Mouse (Mus musculus) splenic B cell, adult 2 months (primary cell): ENCODE data around the gene Shank2.
A peak's percentile ranks its signal among the peaks of the same experiment; 100 is the strongest.

Experiments
- DNase-seq: peaks from one replicate; pipeline ENCODE4 v3.0.0-alpha.2; 2011; ENCODE audit warnings: low read depth, low spot score
- H3K27me3 ChIP-seq: 2 replicates; pipeline ENCODE4 v1.6.1; 2012; ENCODE audit warnings: mild to moderate bottlenecking, low read length, moderate library complexity, mixed read lengths; ENCODE audit not compliant: control insufficient read depth, poor library complexity, insufficient read depth, severe bottlenecking
- H3K36me3 ChIP-seq: 2 replicates; pipeline ENCODE4 v1.6.1; 2012; ENCODE audit warnings: mild to moderate bottlenecking, low read length, moderate library complexity, mixed read lengths; ENCODE audit not compliant: control insufficient read depth, poor library complexity, insufficient read depth, severe bottlenecking

Gene Shank2

DNA sequence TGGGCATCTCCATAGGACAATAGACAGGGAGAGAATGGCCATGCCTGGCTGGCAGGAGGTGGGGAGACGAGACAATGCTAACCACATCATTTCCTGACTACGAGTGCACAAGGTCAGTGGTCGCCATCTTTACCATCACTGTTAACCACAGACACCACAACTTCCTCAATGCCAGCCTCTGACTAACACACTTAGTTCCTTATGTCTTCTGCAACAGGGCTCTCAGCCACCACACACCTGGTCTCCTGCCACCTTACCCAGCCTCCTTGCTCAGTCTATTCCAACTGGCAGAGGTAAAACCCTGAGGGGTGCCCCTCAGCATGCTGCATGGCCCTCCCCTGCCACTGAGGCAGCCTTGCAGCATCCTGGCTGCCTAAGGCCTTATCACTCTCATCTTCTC lies 445.4 kb downstream of the Shank2 start:
- DNase-seq = peak; percentile 84
- Histone ChIP-seq H3K36me3 (no peaks in the 10 kb centered on the region), H3K27me3 (no peaks in the 10 kb centered on the region)

DNA sequence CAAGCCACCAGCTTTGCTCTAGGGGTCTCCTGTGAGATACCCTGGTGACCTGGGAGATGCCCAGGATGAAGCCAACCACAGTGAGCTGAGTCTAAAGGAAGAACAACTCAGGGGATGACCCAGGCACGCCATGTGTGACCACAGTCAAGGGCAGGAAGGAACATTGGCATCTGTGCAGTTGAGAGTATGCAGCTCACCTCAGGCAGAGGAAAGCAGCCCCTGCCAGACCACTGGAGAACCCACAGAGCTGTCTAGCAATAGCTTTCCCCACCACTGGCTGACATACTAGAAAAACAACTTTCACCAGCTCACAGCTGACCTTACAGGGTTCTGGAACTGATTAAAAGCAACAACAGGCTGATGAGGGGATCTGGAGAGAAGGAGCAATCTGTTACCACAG lies 446.5 kb downstream of the Shank2 start:
- DNase-seq = no peak
- H3K36me3 ChIP-seq = no peaks in the 10 kb centered on the region
- H3K27me3 ChIP-seq = no peaks in the 10 kb centered on the region

DNA sequence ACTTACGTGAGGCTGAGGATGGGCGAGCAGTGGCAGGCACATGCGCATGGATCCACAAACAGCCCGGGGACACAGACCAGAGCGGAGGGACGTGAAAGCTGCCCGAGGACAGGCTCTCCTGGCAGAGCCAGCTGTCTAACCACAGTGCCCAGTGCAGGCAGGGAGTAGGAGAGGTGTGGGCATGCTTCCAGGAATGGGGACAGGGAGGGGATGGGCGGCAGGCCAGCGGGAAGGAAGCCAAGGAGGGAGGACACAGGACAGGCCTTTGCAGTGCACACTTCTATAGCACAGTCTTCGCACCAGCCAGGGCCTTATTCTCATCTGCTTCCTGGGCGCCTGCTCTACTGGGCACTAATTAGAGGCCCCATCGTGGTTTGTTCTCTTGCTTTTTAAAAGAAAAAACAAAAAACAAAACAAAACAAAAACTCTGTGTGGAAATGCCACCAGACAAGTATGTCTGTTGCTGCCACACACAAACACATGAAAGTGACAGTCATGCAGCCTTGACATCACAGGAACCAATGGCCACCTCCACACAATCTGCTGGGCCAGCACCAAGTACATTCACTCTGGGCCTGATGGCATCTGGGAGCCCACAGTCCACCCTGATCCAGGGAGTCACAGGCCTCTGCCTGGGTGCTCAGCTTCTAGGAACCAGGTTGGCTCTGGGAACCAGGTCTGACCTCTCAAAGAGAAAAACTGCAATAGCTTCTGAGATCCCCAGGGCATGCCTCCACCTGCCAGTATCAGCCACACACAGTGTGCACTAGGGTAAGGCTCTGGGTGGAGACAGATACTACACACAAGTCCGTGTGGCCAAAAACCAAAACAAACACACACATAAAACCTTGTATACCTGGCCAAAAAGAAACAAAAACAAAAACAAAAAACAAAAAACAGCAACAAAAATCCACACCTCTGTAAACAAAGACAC lies 448.2 kb downstream of the Shank2 start:
- no peak for DNase-seq
- Histone ChIP-seq H3K27me3 (no peaks in the 10 kb centered on the region; the same call in 1 of the 2 replicates), H3K36me3 (no peaks in the 10 kb centered on the region)

DNA sequence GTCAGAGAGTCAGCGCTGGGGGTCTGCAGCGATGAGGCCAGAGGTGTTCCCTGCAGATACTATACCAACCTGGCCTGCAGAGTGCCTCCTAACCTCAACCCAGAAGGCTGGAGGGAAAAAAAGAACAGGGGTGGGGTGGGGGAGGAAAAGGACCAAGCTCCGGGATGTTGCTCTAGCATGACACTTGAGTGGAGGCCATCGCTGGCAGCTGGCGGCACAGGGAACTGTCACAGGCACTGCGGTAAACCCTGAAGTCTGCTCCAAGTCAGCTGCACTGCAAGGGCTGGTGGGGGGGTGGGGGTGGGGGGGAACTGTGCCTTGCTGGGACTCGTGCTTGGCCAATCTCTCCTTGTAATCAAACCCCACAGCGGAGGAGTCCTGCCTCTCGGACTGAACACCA lies 448.9 kb downstream of the Shank2 start:
- no peak for DNase-seq

DNA sequence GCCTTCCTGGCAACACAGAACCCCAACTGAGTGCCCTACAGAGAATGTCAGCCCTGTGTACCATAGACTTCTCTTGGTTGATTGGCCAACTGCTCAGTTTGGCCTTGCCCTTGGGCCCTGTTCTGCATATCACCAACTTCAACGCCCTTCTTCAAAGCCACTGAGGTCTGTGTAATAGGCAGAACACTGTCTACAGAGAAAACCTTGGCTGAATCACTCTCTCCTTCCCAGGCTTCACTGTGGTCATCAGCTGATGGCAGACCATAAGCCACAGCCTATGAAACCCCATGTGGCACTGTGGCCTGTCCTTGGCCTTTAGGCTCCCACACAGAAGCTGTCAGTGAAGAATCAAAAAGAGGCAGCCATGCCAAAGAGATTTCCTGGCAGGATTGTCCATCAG lies 457.2 kb downstream of the Shank2 start:
- DNase-seq = no peak
- Histone ChIP-seq H3K27me3 (no peaks in the 10 kb centered on the region; the same call in 1 of the 2 replicates), H3K36me3 (no peaks in the 10 kb centered on the region)

More for the DNA sequence above, 448.9 kb downstream of the Shank2 start:
- no peaks in the 10 kb centered on the region for H3K36me3 ChIP-seq
- H3K27me3 ChIP-seq = no peaks in the 10 kb centered on the region; the same call in 1 of the 2 replicates

DNA sequence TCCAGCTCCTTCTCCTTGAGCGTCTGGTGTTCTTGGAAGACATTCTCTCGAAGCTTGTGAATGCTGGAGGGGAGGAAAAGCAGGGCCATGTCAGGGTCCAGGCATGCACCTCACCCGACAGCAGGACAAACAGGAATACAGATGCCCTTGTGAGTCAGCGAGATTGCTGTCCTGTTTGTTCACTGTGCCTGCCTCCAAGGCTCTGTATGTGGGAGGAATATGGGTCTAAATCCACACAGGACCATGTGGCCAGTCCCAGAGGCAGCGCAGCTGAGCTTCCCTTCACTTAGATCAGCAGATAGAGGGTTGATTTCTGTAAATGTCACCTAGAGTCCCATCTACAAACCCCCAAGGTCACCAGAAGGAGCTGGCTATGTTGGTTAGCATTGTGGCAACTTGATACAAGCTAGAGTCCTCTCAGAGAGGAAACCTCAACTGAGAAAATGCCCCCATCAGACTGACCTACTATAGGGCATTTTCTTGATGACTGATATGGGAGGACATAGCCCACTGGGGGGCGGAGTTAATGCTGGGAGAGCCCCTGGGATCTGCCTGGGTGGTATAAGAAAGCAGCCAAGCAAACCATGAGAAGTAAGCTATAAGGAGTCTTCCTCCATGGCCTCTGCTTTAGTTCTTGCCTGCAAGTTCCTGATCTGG lies 459.6 kb downstream of the Shank2 start:
- H3K27me3 ChIP-seq = no peaks in the 10 kb centered on the region
- DNase-seq = no peak
- H3K36me3 ChIP-seq = no peaks in the 10 kb centered on the region

DNA sequence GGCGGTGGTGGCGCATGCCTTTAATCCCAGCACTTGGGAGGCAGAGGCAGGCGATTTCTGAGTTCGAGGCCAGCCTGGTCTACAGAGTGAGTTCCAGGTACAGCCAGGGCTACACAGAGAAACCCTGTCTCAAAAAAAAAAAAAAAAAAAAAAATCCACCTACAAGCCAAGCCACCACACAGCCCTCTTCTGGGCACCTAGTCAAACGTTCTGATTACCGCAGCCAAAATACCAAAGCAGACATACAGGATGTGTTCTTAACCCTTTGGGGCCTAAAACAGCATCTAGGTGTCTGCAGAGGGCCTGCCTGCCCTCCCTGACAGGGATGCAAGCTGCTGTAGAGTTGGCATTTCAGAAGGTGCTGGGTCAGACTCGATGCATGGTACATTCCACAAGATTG lies 460.8 kb downstream of the Shank2 start:
- DNase-seq = no peak
- Histone ChIP-seq H3K36me3 (no peaks in the 10 kb centered on the region), H3K27me3 (no peaks in the 10 kb centered on the region)

DNA sequence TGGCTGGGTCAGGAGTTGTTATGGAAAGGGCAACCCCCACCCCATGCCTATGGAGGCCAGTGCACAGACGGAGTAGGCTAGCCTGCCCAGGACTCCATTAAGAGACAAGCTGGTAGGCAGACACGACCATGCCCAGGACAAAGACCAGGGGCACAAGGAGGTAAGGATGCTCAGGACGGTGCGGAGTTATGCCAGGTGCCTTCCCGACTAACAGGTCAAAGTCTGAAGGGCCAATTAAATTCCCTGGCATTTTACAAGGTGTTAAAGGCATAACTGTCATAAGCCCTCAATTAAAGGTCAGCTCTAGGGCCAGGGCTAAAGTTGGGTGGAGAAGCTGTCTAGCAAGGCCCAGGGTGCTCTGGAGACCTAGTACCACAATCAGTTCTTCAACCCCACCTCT lies 467.0 kb downstream of the Shank2 start:
- H3K27me3 ChIP-seq = no peaks in the 10 kb centered on the region
- no peaks in the 10 kb centered on the region for H3K36me3 ChIP-seq

DNA sequence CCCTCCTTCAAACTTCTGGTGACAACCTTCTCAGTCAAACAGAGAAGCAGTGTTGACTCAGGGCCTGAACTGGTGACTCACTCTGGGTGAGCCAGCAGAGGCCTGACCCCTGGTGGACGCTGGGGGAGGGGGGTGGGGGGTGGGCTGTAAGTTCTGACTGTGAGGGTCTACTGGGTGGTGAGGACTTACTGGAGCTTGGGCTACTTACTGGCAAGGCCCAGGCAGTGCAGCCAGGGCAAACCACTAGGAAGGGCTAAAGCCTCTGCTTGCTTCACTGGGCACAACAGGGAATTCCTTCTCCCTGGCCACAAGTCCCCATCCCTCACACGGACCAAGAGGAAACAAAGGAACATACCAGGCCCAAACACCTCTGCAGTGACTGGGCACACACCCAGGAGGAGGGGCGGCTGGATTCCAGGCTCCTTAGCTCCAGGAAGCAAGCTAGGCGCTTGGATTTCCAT lies 467.5 kb downstream of the Shank2 start:
- no peak for DNase-seq
- no peaks in the 10 kb centered on the region for H3K36me3 ChIP-seq

More for the DNA sequence above, 467.0 kb downstream of the Shank2 start:
- no peak for DNase-seq

DNA sequence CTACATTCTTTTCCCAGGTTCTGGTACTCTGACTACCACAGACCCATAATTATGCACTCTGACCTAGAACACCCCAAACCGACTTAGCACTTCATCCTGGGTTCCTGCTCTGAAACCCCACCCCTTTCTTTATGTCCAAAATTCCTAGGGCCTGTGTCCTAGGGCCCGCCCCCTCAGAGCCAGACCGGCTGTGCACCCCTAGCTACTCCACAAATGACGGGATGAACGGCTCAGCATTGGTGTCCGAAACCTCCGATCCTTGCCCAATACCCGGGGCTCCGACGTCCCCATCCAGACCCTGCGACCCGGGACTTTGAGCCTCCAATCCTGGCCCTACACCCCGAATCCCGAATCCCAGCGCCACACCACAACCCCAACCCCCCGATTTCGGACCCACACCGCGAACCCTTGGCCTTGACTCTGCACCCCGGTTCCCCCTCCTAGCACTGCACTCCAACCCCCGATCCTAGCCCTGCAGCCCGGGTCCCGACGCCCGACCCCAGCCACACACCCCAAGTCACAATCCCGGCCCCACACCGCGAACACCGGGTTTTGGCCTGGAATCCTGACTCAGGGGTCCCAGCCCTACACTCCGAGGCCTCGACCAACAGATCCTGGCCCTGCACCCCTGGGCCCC lies 468.3 kb downstream of the Shank2 start:
- no peak for DNase-seq

More for the DNA sequence above, 467.5 kb downstream of the Shank2 start:
- no peaks in the 10 kb centered on the region for H3K27me3 ChIP-seq

DNA sequence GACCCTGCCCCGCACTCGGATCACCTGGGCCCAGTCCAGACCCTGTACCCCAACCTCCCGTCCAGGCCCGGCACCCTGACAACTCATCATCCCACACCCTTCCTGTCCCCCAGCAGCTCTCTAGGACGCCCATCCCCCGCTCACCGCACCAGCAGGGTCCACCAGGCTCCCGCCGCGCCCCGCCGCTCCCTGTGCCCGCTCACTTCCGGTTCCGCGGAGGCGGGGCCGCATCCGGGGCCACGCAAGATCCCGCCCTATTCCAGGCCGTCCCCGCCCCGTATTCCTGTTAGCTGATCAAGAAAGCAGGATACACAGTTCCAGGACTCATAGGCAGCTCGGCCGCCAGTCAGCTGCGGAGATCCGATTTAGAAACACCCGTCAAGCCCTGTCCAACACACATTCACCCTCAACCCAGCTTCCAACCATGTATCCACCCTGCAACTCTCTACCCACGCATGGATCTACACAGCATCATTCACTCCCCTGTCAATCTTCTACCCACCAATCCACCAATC lies 468.9 kb downstream of the Shank2 start, which contains the start of gene Cttn:
TSS of gene Cttn (minus strand) at position 465 of the 515 bp plus-strand sequence.
- Histone ChIP-seq H3K36me3 (no peaks in the 10 kb centered on the region), H3K27me3 (no peaks in the 10 kb centered on the region)
- DNase-seq = no peak

More for the DNA sequence above, 468.3 kb downstream of the Shank2 start:
- Histone ChIP-seq H3K27me3 (no peaks in the 10 kb centered on the region), H3K36me3 (no peaks in the 10 kb centered on the region)

DNA sequence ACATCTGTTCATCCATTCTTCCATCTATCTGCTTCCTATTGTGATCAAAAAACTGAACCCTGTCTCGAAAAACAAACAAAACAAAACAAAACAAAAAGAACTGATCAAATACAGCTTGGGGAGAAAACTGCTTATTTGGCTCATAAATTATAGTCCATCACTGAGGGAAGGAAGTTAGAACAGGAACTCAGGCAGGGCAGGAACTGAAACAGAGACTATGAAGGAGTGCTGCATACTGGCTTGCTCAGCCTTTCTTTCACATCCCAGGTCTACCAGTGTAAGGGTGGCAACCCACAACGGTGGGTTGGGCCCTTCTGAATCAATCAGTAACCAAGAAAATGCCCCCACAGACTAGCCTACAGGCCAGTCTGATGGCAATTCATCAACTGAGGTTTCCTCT lies 469.4 kb downstream of the Shank2 start:
- Histone ChIP-seq H3K27me3 (no peaks in the 10 kb centered on the region), H3K36me3 (no peaks in the 10 kb centered on the region)
- no peak for DNase-seq

DNA sequence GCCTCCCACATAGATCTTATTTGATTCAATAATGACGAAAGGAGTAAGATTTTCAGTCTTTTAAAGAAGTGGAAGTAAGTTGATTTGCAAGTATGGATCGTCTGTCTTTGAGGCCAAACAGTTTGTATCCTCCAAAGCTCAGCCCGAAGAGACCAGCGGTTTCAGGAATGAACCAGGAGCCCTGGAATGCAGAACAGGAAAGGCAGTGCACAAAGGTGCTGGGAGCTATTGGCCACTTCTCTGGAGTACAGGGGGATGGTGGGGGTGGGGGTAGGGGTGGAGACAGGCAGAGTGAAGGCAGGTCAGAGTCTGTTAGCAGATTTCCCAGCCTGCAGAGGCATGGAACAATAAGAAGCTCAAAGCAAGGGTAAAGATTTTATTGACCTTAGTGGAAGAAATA lies 471.8 kb downstream of the Shank2 start:
- Histone ChIP-seq H3K27me3 (no peaks in the 10 kb centered on the region), H3K36me3 (peaks cover 2% of the 10 kb centered on the region; the same call in 1 of the 2 replicates)
- DNase-seq = no peak
